In the genomic region with DNA sequence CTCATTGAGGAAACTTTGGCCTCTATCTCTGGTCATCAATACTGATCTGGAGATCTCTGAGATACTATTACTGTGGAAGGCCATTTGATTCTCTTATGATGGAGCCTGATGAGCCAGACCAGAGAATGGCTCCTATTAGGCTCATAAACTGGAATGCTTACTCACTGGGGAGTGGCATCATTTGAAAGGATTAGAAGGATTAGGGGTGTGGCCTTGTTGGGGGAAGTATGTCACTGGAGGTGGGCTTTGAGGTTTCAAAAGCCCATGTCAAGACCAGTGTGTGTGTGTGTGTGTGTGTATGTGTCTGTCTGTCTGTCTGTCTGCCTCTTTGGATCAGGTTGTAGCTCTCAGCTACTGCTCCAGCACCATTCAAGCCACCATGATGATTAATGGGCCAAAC, we compare ENCODE assay signal across 26 mouse cellular contexts. TPM values are rescaled to one million over a fixed set of nuclear protein-coding genes. Genes with fewer than 3 reads are reported as not detected.
DNase-seq lines count a peak whose midpoint lies in the region; ATAC-seq lines count a peak whose summit lies in the region.
"Had no signal": no experiment of that assay in that cellular context is flagged by ENCODE, and none has a peak within 500 bp of the region (broad histone marks: within the 10 kb centered on the region; RNA-seq: fewer than 3 reads in every experiment).

No protein-coding gene starts in this region.

- H3K9ac ChIP-seq in kidney, embryonic 14.5 days (ENCODE audit: low read depth, low read length) = no peak overlapping the region
- no peak overlapping the region for H3K9ac ChIP-seq in liver, embryonic 16.5 days (ENCODE audit: low read depth, low read length)
- H3K9ac ChIP-seq in stomach, embryonic 16.5 days (ENCODE audit: low read length) = no peak overlapping the region
- H3K9ac ChIP-seq: heart, embryonic 13.5 days; liver, embryonic 14.5 days had no signal

- ATAC-seq in kidney, embryonic 14.5 days (ENCODE audit: low FRiP score, low TSS enrichment) = no peak
- no peak for ATAC-seq in liver, embryonic 16.5 days (ENCODE audit: low read depth)
- ATAC-seq in stomach, embryonic 16.5 days (ENCODE audit: insufficient read depth, low FRiP score) = no peak
- ATAC-seq: forebrain, embryonic 16.5 days; hindbrain, postnatal 0 days; midbrain, embryonic 16.5 days had no signal

- no peak for DNase-seq in kidney, adult 9 months
- DNase-seq in liver (no peak), NIH3T3 (ENCODE audit: low read depth) (peak; percentile 43)
- DNase-seq in gastrocnemius, postnatal 10 days = no peak
- no peak for DNase-seq in ovary, adult 18-20 months (ENCODE audit: low spot score)
- DNase-seq: adrenal gland, postnatal 36 days; B cell, adult 2 months; cerebellum, adult 9-10 months; gastrocnemius, postnatal 36 days; heart, adult 2 months; heart, postnatal 14 days; left cerebral cortex, postnatal 4 days; right cerebral cortex, adult 18-20 months; right cerebral cortex, postnatal 4 days; thymus, postnatal 25 days had no signal

- H3K27ac ChIP-seq in kidney, embryonic 14.5 days (ENCODE audit: low read depth, low read length) = peak overlapping the region; percentile 62; the same call in 1 of the 2 replicates
- H3K27ac ChIP-seq in liver, embryonic 16.5 days (ENCODE audit: low read length) = peak overlapping the region; percentile 70
- H3K27ac ChIP-seq in stomach, embryonic 16.5 days (ENCODE audit: low read length) = peak overlapping the region; percentile 85
- H3K27ac ChIP-seq: forebrain, embryonic 10.5 days; heart, adult 2 months; heart, embryonic 13.5 days; hindbrain, postnatal 0 days; liver, embryonic 14.5 days; midbrain, embryonic 10.5 days had no signal

- no peaks in the 10 kb centered on the region for H3K36me3 ChIP-seq in kidney, embryonic 14.5 days (ENCODE audit: control insufficient read depth, insufficient read depth, low read length)
- no peaks in the 10 kb centered on the region for H3K36me3 ChIP-seq in liver, embryonic 16.5 days (ENCODE audit: control insufficient read depth, insufficient read depth)
- H3K36me3 ChIP-seq in stomach, embryonic 16.5 days (ENCODE audit: control insufficient read depth, insufficient read depth, low read length) = no peaks in the 10 kb centered on the region
- H3K36me3 ChIP-seq: forebrain, embryonic 10.5 days; heart, embryonic 13.5 days; midbrain, embryonic 10.5 days had no signal

- peaks cover 11% of the 10 kb centered on the region for H3K4me1 ChIP-seq in kidney, embryonic 14.5 days (ENCODE audit: control insufficient read depth, insufficient read depth, low read length)
- H3K4me1 ChIP-seq in liver, embryonic 16.5 days (ENCODE audit: control insufficient read depth, low read depth, low read length) = peaks cover 5% of the 10 kb centered on the region
- H3K4me1 ChIP-seq in stomach, embryonic 16.5 days (ENCODE audit: control insufficient read depth, insufficient read depth, low read length) = peaks cover 22% of the 10 kb centered on the region

- H3K4me3 ChIP-seq in kidney, embryonic 14.5 days (ENCODE audit: low read length) = no peak overlapping the region
- no peak overlapping the region for H3K4me3 ChIP-seq in liver, embryonic 16.5 days (ENCODE audit: low read depth, low read length)
- H3K4me3 ChIP-seq in stomach, embryonic 16.5 days (replicated peaks; ENCODE audit: low read length) = no peak overlapping the region
- H3K4me3 ChIP-seq: forebrain, embryonic 10.5 days; heart, adult 2 months; heart, embryonic 13.5 days; midbrain, embryonic 10.5 days had no signal

- H3K27me3 ChIP-seq in kidney, embryonic 14.5 days (ENCODE audit: control insufficient read depth, insufficient read depth, low read length) = no peaks in the 10 kb centered on the region
- no peaks in the 10 kb centered on the region for H3K27me3 ChIP-seq in liver, embryonic 16.5 days (ENCODE audit: control insufficient read depth, insufficient read depth, low read depth, low read length)
- no peaks in the 10 kb centered on the region for H3K27me3 ChIP-seq in stomach, embryonic 16.5 days (ENCODE audit: control insufficient read depth, insufficient read depth, low read length)
- H3K27me3 ChIP-seq: CH12.LX had no signal

- H3K9me3 ChIP-seq in kidney, embryonic 14.5 days (ENCODE audit: control insufficient read depth, low read length) = 0 out of 2 replicates have a peak, but pooled peaks cover 2% of the 10 kb centered on the region
- no peaks in the 10 kb centered on the region for H3K9me3 ChIP-seq in liver, embryonic 16.5 days (replicated peaks; ENCODE audit: control insufficient read depth, low read length)
- no peaks in the 10 kb centered on the region for H3K9me3 ChIP-seq in stomach, embryonic 16.5 days (replicated peaks; ENCODE audit: control insufficient read depth, low read length)
- H3K9me3 ChIP-seq: forebrain, embryonic 10.5 days; heart, embryonic 13.5 days; midbrain, embryonic 10.5 days had no signal

- no peak overlapping the region for H3K4me2 ChIP-seq in kidney, embryonic 14.5 days (replicated peaks; ENCODE audit: low read depth, low read length)
- H3K4me2 ChIP-seq in liver, embryonic 16.5 days (ENCODE audit: low read depth, low read length) = no peak overlapping the region
- no peak overlapping the region for H3K4me2 ChIP-seq in stomach, embryonic 16.5 days (ENCODE audit: low read depth, low read length)
- H3K4me2 ChIP-seq: heart, embryonic 13.5 days had no signal

RNA-seq across cellular contexts. Expression of a gene that starts 20.8 kb away (rescaled TPM):
- polyA plus RNA-seq in kidney, embryonic 14.5 days (2014; fragmentation: Nextera tagmentation; extraction: Ambion mirVana) = 31.5 and 88.4 TPM in 2 replicates
- polyA plus RNA-seq in liver, embryonic 16.5 days (2015; fragmentation: Nextera tagmentation; extraction: Ambion mirVana) = 22.9 and 26.5 TPM in 2 replicates
- 215 and 267 TPM in 2 replicates for polyA plus RNA-seq in stomach, embryonic 16.5 days (2015; fragmentation: Nextera tagmentation; extraction: Ambion mirVana)
- 1 to 10 TPM in 1 of 2 experiments, under 1 TPM in 1; 0.95 to 1.4 TPM for total RNA-seq in gastrocnemius, postnatal 10 days (2021)
- total RNA-seq: adrenal gland, postnatal 36 days; heart, adult 2 months had no signal

RNA-seq across cellular contexts. Expression of a gene that starts 50.7 kb away (rescaled TPM):
- 11.5 and 11.6 TPM in 2 replicates for polyA plus RNA-seq in kidney, embryonic 14.5 days (2014; fragmentation: Nextera tagmentation; extraction: Ambion mirVana)
- polyA plus RNA-seq in liver, embryonic 16.5 days (2015; fragmentation: Nextera tagmentation; extraction: Ambion mirVana) = 6.8 and 7.2 TPM in 2 replicates
- 13.4 and 26.5 TPM in 2 replicates for polyA plus RNA-seq in stomach, embryonic 16.5 days (2015; fragmentation: Nextera tagmentation; extraction: Ambion mirVana)
- 100 to 1,000 TPM; 111 to 136 TPM for total RNA-seq in gastrocnemius, postnatal 10 days (2021)

RNA-seq across cellular contexts. Expression of a gene that starts 58.9 kb away (rescaled TPM):
- polyA plus RNA-seq in kidney, embryonic 14.5 days (2014; fragmentation: Nextera tagmentation; extraction: Ambion mirVana) = 8.5 and 14.5 TPM in 2 replicates
- 3.4 TPM in 2 replicates for polyA plus RNA-seq in liver, embryonic 16.5 days (2015; fragmentation: Nextera tagmentation; extraction: Ambion mirVana)
- 8.6 and 9.4 TPM in 2 replicates for polyA plus RNA-seq in stomach, embryonic 16.5 days (2015; fragmentation: Nextera tagmentation; extraction: Ambion mirVana)
- 1 to 10 TPM; 8.6 to 9.8 TPM for total RNA-seq in gastrocnemius, postnatal 10 days (2021)
